Mouse (Mus musculus) small intestine, adult 2 months (tissue): ENCODE measurements around the gene Npr2.

Experiments used
- CTCF ChIP-seq: fragments of 200-500 bp; IDR thresholded peaks from 2 replicates; pipeline ENCODE4 v1.5.1; 2012; ENCODE audit warnings: low read depth, mild to moderate bottlenecking, control low read depth, inconsistent platforms, low read length, moderate library complexity, mixed read lengths; ENCODE audit not compliant: insufficient replicate concordance, insufficient read length; ENCODE audit errors: extremely low read depth
- POLR2A ChIP-seq: fragments of 200-500 bp; IDR thresholded peaks from 2 replicates; pipeline ENCODE4 v1.6.1; 2012; ENCODE audit warnings: low read depth, mild to moderate bottlenecking, control low read depth, inconsistent platforms, low read length, moderate library complexity

DNA sequence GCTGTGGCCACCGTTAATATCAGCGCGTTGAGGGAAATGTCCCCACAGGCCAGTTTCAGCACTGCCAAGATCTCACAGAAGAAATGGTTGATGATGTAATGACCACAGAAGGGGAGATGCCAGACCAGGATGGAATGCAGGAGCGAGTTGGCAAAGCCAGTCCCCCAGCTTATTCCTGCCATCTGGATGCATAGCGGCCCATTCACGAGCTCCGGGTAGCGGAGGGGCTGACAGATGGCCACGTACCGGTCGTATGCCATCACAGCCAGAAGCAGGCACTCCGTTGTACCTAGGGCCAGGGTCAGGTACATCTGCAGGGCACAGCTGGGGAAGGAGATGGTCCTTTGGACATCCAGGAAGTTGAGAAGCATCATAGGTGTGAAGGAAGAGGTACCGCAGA, 64.8 kb downstream of the Npr2 start:
- TF ChIP-seq POLR2A (no peak), CTCF (no peak)
